Mouse (Mus musculus) embryo, embryonic 10 days (tissue): ENCODE results near the gene Svs1.
"Not testable (repeated sequence)": the region's sequence is repeated elsewhere in the genome, so short reads cannot be mapped to it uniquely, and the experiment has no call there.

Experiments used
- DNase-seq: peaks from one replicate; pipeline ENCODE4 v3.0.0-alpha.2; 2015; ENCODE audit warnings: low spot score

The Svs1 gene

GRCm38 (mm10) chr6:48986444-48986990 is at the start of gene Svs1:
Svs1 (plus strand) TSS chr6:48986861.
- DNase-seq: no peak

GRCm38 (mm10) chr6:48949596-48949995 is 37.1 kb upstream of the Svs1 start:
- no peak for DNase-seq

GRCm38 (mm10) chr6:48950676-48951075 is 36.0 kb upstream of the Svs1 start:
- no peak for DNase-seq

GRCm38 (mm10) chr6:48951630-48952029 is 35.0 kb upstream of the Svs1 start:
- DNase-seq: no peak

- no peak for DNase-seq
Observed at GRCm38 (mm10) chr6:48953220-48953619, 33.4 kb upstream of the Svs1 start.

- no peak for DNase-seq
Observed at GRCm38 (mm10) chr6:48954211-48954610, 32.5 kb upstream of the Svs1 start.

- peak; percentile 58 for DNase-seq
Observed at GRCm38 (mm10) chr6:48954946-48955345, 31.7 kb upstream of the Svs1 start.

- DNase-seq: no peak
Observed at GRCm38 (mm10) chr6:48956785-48957184, 29.9 kb upstream of the Svs1 start.

GRCm38 (mm10) chr6:48958053-48958452 is 28.6 kb upstream of the Svs1 start:
- DNase-seq: peak; percentile 5

GRCm38 (mm10) chr6:48959151-48959550 is 27.5 kb upstream of the Svs1 start:
- DNase-seq: peak; percentile 49

GRCm38 (mm10) chr6:48966696-48967095 is 20.0 kb upstream of the Svs1 start:
- DNase-seq: not testable (repeated sequence)

GRCm38 (mm10) chr6:48967868-48968267 is 18.8 kb upstream of the Svs1 start:
- DNase-seq: no peak

- DNase-seq: no peak
Observed at GRCm38 (mm10) chr6:48974663-48975062, 12.0 kb upstream of the Svs1 start, which contains the start of gene Doxl2. Doxl2 (plus strand) TSS chr6:48974963.

- DNase-seq: no peak
Observed at GRCm38 (mm10) chr6:48979616-48980015, 7.0 kb upstream of the Svs1 start.

GRCm38 (mm10) chr6:48982305-48982704 is 4.4 kb upstream of the Svs1 start:
- DNase-seq: no peak

- DNase-seq: no peak
Observed at GRCm38 (mm10) chr6:48989971-48990370, 3.3 kb downstream of the Svs1 start.

GRCm38 (mm10) chr6:48991991-48992390 is 5.3 kb downstream of the Svs1 start:
- no peak for DNase-seq

GRCm38 (mm10) chr6:48998186-48998585 is 11.5 kb downstream of the Svs1 start:
- no peak for DNase-seq

GRCm38 (mm10) chr6:48998796-48999195 is 12.1 kb downstream of the Svs1 start:
- DNase-seq: no peak

- DNase-seq: peak; percentile 33
Observed at GRCm38 (mm10) chr6:49003381-49003780, 16.7 kb downstream of the Svs1 start.

- DNase-seq: peak; percentile 88
Observed at GRCm38 (mm10) chr6:49007981-49008380, 21.3 kb downstream of the Svs1 start.

- DNase-seq: no peak
Observed at GRCm38 (mm10) chr6:49008420-49009160, 21.9 kb downstream of the Svs1 start.

- no peak for DNase-seq
Observed at GRCm38 (mm10) chr6:49009161-49009555, 22.5 kb downstream of the Svs1 start.

GRCm38 (mm10) chr6:49009665-49010064 is 23.0 kb downstream of the Svs1 start:
- DNase-seq: no peak
